Mouse (Mus musculus) thymus, adult 2 months (tissue): ENCODE data around the gene Cdk9.

ENCODE experiments used
- CTCF ChIP-seq: fragments of 200-500 bp; IDR thresholded peaks from 2 replicates; pipeline ENCODE4 v1.5.1; 2012; ENCODE audit warnings: mild to moderate bottlenecking, control low read depth, low read length, moderate library complexity, borderline replicate concordance; ENCODE audit not compliant: control insufficient read depth, poor library complexity, insufficient read depth; ENCODE audit errors: extremely low read depth
- POLR2A ChIP-seq: fragments of 200-500 bp; IDR thresholded peaks from 2 replicates; pipeline ENCODE4 v1.6.1; 2012; ENCODE audit warnings: mild to moderate bottlenecking, low read length, control low read depth, moderate library complexity; ENCODE audit not compliant: control insufficient read depth, poor library complexity, insufficient read depth; ENCODE audit errors: extremely low read depth

- no peak for TF ChIP-seq CTCF
- TF ChIP-seq POLR2A: no peak
Observed at GRCm38 (mm10) chr2:32730854-32731253, 18.0 kb upstream of the Cdk9 start.
